Mouse (Mus musculus): ENCODE results near the gene Galp.

GRCm38 (mm10) chr7:6147688-6148087, 49.2 kb upstream of the Galp start:
- no peak for TF ChIP-seq CTCF (IDR thresholded peaks at IDR 0.05; ENCODE audit: low read depth)
- no peak for TF ChIP-seq EP300 (optimal IDR thresholded peaks at IDR 0.05)
